Mouse (Mus musculus): ENCODE results near the gene Rab15.

- TF ChIP-seq CTCF (IDR thresholded peaks at IDR 0.05; ENCODE audit: low read depth) (no peak), EP300 (IDR thresholded peaks at IDR 0.05; ENCODE audit: low read depth) (no peak)
Observed at GRCm38 (mm10) chr12:76778305-76779083, 44.2 kb downstream of the Rab15 start.

Measured in liver, postnatal 0 days (tissue).